Mouse (Mus musculus): ENCODE results near the gene Tcf7l1.
A peak's percentile ranks its signal among the peaks of the same experiment; 100 is the strongest.

Tcf7l1 gene

DNA sequence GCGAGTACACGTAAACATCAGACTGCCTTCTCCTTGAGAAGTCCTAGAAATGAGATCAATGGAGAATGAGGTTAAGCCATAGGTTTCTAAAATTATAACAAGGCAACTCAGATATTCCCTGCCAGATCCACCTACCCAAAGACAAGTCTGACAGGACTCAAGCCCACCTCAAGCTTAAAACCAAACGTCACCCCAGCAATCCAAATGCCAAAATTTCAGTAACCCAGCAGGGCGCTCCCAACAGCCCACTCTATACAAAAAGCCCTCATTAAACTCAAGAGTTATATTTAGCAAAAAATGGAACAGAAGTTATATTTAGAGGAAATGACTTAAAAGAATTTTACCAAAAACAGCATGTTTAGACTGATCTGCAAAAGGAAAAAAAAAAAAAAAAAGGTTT, 5.3 kb downstream of the Tcf7l1 start:
- DNase-seq: no peak

DNA sequence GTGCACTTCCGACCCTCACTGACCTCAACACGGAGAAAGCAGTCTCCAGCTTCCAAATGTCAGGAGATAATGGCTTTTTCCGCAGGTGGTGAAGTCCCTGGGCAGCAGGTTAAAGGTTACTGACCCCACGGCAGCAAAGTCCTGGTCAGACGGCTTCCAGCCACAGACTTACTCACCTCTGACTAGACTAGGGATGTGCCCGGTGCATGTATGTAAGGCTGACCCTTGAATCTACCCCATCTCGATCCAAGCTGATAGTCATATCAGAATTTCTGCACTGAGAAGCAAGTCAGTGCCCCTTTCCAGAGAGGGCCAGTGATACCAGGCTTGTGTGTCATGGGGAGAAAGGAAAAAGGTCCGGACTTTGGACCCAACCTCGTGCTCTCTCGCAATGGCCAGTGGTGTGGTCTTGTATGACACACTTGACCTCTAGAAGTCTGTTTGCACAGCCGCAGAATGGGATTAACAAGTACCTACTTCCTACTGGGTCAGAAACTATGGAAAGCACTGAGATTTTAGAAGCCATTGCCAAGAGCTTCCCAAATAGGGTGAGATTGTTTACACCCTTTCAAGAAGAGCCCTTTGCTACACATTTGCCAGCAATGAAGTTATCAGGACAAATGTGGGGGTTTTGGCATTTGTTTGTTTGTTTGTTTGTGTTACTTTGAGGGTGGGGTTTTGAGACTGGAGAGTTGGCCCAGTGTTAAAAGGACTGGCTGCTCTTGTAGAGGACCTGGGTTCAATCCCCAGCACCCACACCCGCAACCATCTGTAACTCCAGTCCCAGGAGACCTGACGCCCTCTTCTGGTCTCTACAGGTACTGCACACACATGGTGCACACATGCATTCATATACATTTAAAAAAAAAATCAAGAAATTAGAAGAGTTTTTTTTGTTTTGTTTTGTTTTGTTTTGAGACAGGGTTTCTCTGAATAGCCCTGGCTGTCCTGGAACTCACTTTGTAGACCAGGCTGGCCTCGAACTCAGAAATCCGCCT, 10.0 kb downstream of the Tcf7l1 start:
- DNase-seq: no peak

DNA sequence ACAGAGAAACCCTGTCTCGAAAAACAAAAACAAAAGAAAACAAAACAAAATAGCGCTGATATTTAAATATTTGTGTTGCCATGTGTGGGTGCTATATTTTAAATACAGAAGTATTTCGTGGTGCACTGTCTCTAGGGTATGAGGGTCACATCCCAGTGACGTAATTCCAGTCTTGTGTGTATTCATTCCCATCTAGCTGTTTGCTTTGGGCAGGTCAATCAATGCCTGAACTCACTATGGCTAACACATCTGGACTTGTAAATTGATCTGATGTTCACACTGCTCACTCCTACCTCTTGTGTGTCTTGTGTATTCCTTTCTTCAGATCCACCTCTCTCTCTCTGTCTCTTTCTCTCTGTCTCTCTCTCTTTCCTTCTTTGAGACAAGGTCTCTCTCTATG, 11.8 kb downstream of the Tcf7l1 start:
- no peak for DNase-seq

DNA sequence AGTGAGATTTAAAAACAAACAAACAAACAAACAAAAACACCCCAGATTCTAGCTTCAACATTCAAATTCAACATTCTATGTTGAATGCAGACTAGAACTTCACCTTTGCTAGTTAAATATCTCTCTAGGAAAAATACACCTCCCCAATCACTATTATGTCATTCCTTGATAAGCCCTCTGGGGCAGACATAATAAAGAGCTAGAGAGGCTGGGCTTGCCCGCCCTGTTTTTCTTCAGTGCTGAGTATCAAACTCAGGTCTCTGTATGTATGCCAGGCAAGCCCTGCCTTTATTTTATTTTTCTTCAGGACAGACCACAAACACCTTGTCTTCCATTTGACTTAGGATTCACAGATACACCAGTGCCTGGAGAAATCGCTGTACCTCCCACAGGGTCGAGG, 14.8 kb downstream of the Tcf7l1 start:
- no peak for DNase-seq

DNA sequence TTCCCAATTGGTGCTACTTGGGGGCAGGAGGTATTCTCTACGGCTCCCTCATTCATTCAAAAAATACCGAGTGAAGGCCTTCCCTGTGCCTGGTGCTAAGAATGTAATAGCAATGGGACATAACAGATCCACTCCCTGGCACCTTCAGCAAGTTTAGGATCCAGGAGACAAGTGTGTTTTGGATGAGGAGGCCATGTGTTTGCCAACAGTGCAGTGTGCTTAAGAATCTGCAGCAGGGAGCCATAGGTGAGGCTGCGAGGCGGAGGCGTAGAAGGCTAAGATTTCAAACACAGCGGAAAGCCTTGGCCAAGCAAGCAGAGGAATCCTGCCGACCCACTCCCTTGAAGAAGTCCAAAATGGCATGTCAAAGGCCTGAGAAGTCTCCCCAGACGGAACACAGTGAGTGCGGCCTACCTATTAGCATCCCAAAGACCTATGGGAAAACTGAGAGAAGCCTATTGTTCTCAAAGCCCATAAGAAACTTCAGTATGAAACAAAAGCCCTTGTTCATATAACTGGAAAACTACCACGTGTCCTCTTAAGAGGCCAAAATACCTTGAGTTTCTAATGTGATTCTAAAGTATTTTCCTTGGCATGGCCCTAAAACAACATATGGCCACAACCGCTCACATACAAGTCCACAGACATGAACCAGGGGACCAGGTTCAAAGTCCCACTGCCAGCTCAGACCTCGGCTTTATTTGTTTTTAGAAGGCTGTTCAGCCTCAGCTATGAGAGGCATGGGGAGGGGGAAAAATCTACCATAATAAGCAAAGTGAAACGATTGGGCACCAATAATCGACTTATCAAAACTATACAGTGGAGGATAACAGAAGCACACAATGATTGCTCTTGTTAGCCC, 18.9 kb downstream of the Tcf7l1 start:
- no peak for DNase-seq

DNA sequence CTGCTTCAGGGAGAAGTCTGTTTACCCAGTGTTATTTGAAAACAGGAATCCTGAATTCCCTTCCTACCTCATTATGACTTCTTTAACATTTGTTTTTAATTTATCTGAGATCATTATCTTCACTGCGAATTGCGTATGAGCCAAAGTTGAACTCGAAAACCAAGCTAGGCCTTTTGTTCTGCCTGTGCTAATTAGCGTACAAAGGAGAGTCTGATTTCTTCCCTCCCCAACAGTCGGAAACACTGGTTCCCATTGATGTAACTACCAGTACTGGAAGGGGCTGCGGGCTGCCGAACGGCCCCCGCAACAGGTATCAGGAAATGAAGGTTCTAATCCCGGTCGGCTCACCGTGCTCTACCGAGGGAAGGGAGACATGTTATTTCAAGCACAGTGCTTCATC, 19.7 kb downstream of the Tcf7l1 start:
- no peak for DNase-seq

DNA sequence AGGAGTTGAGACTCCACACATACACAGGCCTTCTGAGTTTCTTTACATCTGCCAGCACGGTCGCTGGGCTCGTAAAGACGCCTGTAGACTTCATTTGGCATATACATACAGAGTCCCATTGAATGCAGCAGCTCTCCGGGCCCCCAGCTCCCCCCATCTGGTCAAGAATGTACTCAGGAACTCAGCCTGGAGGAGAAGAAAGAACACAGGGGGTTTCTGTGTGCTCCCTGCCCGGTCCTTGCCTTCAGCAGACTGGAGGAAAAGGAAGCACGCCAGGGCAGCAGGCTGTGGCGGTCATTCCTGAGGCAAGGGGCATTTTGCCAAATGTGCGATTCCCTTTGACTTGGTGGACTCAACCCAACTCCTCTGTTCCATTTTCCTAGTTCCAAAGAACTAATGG, 20.2 kb downstream of the Tcf7l1 start:
- DNase-seq: peak; percentile 8

DNA sequence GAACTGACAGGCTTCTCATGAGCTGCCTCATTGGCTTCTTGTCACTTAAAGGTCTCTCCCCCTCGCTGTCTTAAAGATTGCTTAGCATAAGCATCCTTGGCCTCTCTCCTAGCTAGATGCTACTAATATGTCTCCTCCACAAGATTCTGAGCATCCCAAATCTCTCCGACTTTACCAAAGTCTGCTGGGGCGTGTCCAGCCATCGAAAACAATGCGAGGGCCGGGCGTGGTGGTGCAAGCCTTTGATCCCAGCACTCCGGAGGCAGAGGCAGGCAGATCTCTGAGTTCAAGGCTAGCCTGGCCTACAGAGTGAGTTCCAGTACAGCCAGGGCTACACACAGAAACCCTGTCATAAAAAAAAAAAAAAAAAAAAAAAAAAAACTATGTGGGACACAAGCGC, 21.0 kb downstream of the Tcf7l1 start:
- no peak for DNase-seq

DNA sequence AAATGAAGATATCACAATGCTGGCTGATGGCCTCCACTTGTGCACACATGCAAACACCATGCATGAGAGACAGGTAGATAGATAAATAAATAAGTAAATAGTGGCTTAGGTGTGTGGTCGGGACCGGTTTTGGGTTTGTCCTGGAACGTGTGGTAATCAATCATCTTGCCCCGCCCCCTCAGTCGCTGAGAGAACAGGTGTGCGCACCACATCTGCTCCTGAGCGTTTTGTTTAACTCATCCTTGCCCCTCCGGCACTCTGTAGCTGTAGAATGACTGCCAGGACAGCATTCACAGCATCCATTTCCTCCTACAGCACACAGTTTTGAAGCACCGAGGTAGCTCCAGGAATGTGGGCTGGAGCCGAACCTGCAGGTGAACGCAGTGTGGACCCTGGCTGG, 25.4 kb downstream of the Tcf7l1 start:
- DNase-seq: no peak

DNA sequence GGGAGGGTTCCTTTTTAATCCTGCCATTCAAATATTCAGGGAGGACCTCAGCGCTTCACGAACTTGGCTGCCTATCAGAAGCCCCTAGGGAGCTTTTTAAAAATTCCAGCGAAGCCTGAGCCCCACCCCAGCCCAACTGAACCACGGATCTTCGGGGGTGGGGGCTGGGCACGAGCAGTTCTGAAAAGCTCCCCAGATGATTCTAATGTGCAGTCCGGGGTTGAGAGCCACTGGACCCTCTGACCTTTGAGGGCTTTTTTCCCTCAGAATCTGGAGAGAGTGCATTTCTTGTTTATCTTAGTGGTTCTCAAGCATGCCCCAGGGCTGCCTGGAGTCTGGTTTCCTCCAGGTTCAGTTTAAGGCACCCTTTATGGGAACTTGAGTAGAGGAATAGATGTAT, 27.4 kb downstream of the Tcf7l1 start:
- DNase-seq: no peak

DNA sequence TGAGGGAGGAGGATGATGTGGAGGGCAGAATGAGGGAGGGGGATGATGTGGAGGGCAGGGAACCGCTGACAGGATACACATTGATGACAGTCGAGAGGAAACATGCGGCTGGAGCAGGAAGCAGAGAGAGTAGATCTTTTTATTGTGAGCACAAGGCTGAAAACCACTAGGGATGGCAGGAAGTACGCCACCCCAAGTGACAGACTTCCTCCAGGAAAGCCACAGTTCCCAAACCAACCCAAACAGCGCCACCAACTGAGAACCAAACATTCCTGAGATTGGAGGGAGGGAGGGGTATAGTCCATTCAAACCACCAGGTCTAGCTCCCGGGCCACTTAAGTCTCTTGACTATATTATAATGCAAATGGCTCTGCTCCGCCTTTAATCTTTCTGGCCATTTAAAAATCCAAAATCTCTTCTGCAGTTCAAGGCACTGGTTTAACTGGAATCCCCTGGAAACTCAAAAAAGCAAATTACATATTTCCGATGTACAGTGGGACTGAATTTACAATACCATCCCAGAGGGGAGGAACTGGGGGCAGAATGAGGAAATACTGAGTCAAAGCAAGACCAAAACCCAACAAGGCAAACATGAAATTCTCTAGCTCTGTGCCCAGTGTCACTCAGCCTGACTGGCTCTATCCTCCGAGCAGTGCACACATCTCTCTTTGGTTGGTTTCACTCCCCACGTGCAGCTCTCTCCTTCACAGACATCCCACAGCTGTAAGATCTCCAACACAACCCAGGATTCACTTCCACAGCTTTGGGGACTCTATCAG, 30.6 kb downstream of the Tcf7l1 start:
- no peak for DNase-seq

DNA sequence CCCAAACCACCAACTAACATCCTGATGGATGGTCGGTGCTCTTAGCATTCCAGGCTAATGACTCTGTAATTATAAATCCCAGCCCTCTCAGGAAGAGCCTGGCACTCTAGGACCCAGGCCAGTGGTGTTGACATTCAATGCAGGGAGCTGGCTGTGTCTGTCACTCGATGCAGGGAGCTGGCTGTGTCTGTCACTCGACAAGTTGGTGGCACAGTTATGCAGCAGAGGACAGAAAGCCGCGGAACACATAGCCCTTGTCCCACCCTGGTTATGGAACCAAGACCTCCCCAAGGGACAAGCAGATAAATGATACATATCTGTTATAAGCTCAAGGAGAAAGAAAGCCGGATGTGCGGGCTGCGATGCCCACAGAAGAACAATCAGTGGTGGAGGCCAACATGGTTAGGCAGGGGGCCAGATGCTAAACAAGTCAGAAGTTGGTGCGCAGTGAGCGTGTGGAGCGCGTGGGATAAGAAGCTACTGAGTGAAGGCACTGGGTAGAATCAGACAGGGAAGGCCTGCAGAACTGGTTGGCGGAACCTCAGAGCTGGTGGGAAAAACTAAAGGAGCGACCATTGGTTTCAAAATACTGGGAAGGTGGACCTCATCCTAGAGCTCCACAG, 33.7 kb downstream of the Tcf7l1 start:
- no peak for DNase-seq

DNA sequence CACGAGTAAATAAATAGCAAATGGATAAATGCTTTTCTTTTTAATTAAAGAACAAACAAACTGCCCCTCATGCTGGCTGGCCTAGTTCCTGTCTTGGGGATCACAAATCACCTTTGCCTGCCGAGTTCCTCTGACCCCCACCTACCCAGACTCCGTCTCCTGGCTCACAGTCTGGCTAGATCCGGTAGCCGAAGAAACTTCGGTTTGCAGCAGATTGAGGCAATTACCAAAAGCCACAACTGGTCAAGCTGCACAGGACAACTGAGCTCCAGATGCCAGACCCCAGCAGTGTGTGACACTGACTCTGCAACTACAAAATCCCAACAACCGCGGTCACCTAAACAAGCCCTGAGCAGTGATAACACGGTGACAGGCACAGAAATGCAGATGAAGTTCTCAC, 34.8 kb downstream of the Tcf7l1 start:
- DNase-seq: no peak

DNA sequence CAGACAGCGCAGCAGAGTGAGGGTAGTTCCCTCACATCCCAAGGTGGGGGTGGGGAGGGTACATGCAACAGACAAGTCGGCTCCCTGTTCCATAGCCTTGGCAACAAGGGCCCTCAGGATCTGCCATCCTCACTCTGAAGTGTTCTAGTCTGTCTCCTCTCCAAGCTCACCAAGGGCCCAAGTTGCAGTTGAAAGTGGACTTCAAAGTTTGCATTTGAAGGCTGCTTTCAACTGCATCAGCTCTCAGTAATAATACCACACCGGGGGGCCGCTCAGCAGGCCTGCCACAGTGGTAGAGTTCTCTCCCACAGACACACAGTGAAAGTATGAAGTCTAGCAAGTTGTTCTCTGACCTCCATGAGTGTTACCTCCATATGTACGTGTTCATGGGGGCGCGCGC, 35.3 kb downstream of the Tcf7l1 start:
- DNase-seq: no peak

DNA sequence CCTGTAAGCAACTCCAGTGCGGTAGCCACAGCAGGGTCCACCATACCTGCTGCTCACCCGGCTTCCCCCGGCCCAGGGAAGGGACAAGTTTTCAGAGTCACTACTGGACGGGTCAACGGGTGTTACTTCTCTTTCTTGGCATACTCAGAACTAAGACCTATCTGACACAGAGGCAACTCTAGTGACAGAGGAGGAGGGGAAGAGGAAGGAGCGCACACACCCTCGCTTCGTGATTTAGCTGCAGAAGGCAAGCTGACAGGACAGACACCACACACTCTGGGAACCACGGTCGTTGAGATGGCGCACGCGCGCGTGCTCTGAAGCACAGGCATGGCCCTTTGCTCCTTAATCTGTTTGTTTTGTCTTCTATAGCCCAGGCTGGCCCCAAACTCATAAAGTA, 36.2 kb downstream of the Tcf7l1 start:
- no peak for DNase-seq

DNA sequence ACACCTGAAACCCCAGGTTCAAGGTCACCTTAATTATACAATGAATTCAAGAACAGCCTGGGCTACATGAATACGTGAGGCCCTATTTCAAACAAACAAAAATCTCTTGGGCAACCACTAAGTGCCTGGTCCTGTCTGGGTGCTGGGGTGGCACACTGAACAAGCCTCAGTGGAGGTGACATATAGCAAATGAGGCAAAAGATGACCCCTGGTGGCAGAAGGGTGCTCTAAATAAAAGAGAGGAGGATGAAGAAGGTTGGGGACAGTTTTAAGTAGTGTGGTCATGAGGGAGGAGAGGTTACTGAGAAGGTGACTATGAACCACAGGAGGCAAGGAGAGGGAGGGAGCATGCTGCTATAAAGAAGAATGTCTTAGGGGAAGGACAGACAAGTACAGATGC, 37.8 kb downstream of the Tcf7l1 start:
- no peak for DNase-seq

DNA sequence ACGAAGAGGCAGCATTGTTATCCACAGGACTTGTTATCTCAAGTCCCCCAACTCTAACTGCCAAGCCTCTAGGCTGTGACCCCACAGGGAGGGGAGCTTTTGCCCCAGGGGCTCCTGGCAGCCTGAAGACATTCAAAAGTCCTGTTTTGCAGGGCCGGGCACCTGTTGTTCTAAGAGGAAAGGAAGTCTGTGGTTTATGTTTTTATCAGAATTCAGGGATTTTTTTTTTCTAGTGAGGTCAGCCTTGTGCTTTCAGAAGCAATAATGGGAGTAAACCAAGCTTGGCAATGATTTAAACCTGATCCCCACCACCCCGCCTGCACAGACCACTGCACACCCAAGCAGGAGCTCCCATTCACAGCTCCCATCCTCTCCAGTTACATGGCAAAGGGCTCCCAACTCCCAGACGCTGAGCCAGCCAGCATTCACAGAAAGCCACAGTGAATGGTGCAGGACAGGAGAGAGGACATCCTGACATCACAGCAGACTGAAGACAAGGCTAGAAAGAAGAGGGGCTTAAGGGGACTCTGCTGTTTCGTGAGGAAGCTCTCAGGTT, 40.1 kb downstream of the Tcf7l1 start:
- DNase-seq: no peak

DNA sequence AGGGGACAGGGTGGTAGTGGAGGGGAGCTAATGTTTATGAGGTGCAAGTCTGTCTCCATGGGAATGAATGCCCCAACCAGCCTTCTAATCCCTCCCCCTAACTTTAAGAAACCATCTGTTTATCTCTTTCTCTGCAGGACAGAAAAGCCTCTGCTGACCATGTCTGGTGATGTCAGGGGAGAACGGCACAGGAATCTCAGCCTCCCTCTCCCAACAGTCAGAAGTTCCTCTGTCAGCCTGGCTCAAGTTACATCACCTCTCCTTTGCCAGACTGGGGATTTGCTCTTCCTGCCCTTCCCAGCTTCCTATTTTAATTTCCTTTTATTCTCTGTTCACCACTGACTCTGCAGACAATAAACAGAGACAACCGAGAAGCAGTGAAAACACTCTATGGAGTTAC, 40.6 kb downstream of the Tcf7l1 start:
- DNase-seq: no peak

DNA sequence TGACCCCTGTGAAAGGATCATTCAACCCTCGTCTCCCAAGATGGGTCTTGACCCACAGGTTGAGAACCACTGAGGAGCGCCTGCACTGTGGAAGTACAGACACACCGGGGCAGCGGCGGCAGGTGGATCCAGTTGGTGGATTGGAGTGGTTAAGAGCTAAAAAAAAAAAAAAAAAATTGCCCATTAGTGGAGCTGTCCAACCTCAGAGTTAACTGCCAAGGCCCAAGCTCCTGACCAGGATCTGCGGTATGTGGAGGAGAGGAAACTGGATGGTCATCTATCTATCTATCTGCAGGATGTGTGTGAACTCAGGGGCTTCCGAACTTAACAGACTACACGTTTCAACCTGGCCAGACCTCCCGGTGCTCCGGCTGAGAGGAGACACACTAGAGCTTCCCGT, 41.2 kb downstream of the Tcf7l1 start:
- DNase-seq: no peak

DNA sequence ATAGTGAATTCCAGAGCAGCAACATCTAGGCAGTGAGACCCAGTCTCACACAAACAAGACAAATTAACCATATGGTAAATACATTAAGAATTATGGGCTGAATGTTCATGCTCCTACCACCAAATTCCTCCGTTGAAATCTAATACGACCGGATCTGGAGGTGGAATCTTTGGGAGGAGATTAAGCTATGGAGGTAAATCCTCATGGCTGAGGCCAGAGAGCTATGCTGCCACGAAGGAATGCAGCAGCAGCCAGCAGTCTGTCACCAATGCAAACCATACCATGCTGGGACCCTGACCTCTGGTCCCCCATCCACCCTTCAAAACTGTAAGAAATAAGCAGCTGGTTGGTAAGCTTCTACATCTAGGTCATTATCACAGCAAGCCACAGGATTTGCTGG, 41.9 kb downstream of the Tcf7l1 start:
- DNase-seq: no peak

DNA sequence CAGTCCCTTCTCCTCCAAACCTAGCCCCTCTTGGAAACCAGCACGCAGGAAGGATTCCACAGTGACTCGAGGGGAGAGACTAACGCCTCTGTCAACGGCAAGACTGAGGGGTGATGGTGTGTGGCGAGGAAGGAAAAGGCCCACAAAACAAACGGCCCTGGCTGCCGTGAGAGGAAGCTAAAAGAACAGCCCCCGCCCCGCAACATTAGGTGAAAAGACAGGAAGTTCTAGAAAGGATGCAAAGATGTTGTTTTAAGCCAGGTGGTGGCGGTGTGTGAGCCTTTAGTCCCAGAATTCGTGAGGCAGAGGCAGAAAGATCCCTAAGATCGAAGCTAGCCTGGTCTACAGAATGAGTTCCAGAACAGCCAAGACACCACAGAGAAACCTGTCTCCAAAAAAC, 43.3 kb downstream of the Tcf7l1 start:
- DNase-seq: no peak

DNA sequence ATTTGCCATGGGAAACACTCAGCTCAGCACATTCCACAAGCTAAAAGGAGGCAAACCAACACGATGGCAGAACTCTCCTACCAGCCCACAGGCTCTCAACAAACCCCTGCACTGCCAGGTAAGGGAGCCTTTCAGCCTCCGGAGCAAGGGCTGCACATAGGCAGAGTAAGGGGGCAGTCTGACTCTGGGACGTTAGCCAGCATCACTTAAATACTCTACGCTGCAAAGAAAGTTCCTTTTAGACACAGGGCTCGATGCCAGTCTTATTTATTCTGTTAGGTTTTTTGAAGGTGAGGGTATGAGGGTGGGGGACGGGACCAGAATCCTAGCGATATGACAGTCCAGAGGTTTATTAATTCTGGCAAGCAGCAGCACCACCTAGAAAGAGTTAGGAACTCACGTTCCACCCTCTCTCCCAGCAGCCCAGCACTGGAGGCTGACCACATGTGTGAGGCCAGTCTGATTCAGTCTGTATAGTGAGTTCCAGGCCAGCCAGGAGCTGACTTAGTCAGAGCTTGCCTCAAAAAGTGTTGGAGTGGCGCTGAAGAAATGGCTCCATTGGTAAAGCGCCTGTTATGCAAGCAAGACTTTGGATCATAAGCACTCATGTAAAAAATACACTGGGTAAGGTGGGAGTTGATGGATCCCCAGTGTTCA, 44.8 kb downstream of the Tcf7l1 start:
- DNase-seq: no peak
